In genomic region chr4:35136996-35137395, GRCm38 (mm10) we compare ENCODE assay signal across 18 mouse cellular contexts. TPM values are rescaled to one million over a fixed set of nuclear protein-coding genes. Genes with fewer than 3 reads are reported as not detected.
"Had no signal": no experiment of that assay in that cellular context is flagged by ENCODE, and none has a peak within 500 bp of the region (broad histone marks: within the 10 kb centered on the region; RNA-seq: fewer than 3 reads in every experiment).

No protein-coding gene starts in this region.

- DNase-seq: kidney, adult 18-20 months; kidney, postnatal 14 days; layer of hippocampus, adult 9-11 months; right cerebral cortex, postnatal 4 days; spleen, adult 18-20 months; thymus, postnatal 14 days had no signal

- H3K4me3 ChIP-seq: intestine, embryonic 15.5 days; kidney, embryonic 15.5 days; limb, embryonic 12.5 days; lung, embryonic 15.5 days; midbrain, embryonic 10.5 days; midbrain, embryonic 15.5 days; neural tube, embryonic 12.5 days had no signal

- H3K4me2 ChIP-seq: intestine, embryonic 15.5 days; kidney, embryonic 15.5 days; limb, embryonic 12.5 days; lung, embryonic 15.5 days; midbrain, embryonic 15.5 days; neural tube, embryonic 12.5 days had no signal

- H3K4me1 ChIP-seq: midbrain, embryonic 15.5 days; neural tube, embryonic 12.5 days had no signal

- H3K9me3 ChIP-seq: intestine, embryonic 15.5 days; kidney, embryonic 15.5 days; limb, embryonic 12.5 days; lung, embryonic 15.5 days; midbrain, embryonic 10.5 days; midbrain, embryonic 15.5 days; neural tube, embryonic 12.5 days had no signal

- ATAC-seq: intestine, embryonic 15.5 days; midbrain, embryonic 15.5 days had no signal

- H3K27ac ChIP-seq: intestine, embryonic 15.5 days; kidney, embryonic 15.5 days; lung, embryonic 15.5 days; midbrain, embryonic 10.5 days; midbrain, embryonic 15.5 days; neural tube, embryonic 12.5 days had no signal

- H3K27me3 ChIP-seq: intestine, embryonic 15.5 days; kidney, embryonic 15.5 days; limb, embryonic 12.5 days; lung, embryonic 15.5 days; midbrain, embryonic 15.5 days; neural tube, embryonic 12.5 days had no signal

- H3K9ac ChIP-seq: intestine, embryonic 15.5 days; kidney, embryonic 15.5 days; limb, embryonic 12.5 days; lung, embryonic 15.5 days; midbrain, embryonic 15.5 days; neural tube, embryonic 12.5 days had no signal

- H3K36me3 ChIP-seq: intestine, embryonic 15.5 days; kidney, embryonic 15.5 days; limb, embryonic 12.5 days; lung, embryonic 15.5 days; midbrain, embryonic 15.5 days; neural tube, embryonic 12.5 days had no signal

RNA-seq across cellular contexts. Expression of gene Ifnk, which starts 14.9 kb away (rescaled TPM):
- total RNA-seq: left cerebral cortex, postnatal 36 days; liver, adult 2 months; monocyte, adult 5-6 weeks; neutrophil, adult 5-6 weeks had no signal
- polyA plus RNA-seq: kidney, embryonic 15.5 days; large intestine, adult 2 months; liver, adult 2 months; midbrain, embryonic 15.5 days; neural tube, embryonic 12.5 days had no signal
